Mouse (Mus musculus): ENCODE results near the gene Ercc6l2. TPM values are rescaled to one million over a fixed set of nuclear protein-coding genes. Genes with fewer than 3 reads are reported as not detected.
"Not testable (repeated sequence)": the region's sequence is repeated elsewhere in the genome, so short reads cannot be mapped to it uniquely, and the experiment has no call there.

Ercc6l2 gene
- polyA plus RNA-seq, 1 experiment from 2014 or later: 12.8 TPM

DNA sequence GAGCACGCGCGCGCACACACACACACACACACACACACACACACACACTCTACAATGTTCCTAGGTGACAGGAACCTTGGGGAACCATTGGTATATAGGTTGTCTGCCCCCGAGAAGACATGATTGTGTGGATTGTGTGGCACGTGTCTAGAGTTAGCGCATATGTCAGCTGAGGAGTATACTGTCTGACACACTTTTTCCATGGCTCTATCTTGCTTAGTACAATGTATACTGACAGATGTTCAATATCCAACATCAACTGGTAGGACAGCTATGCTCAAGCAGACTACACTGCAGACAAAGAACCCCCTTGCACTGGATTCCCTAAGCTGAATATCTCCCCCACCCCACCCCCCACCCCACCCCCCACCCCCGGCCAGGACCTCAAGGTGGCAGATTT, 101.5 kb downstream of the Ercc6l2 start:
- H3K4me1 ChIP-seq: peaks cover 43% of the 10 kb centered on the region
- H3K9ac ChIP-seq: no peak overlapping the region
- peak overlapping the region; percentile 73; the same call in 1 of the 2 replicates for H3K27ac ChIP-seq (replicated peaks)
- WGBS: 78% methylated on average over 8 of the region's 8 CpGs
- H3K9me3 ChIP-seq: no peaks in the 10 kb centered on the region
- H3K4me2 ChIP-seq: no peak overlapping the region
- H3K4me3 ChIP-seq: no peak overlapping the region
- no peaks in the 10 kb centered on the region for H3K27me3 ChIP-seq (replicated peaks)
- no peaks in the 10 kb centered on the region for H3K36me3 ChIP-seq
- ATAC-seq (ENCODE audit: extremely low read depth, insufficient number of reproducible peaks, low FRiP score, low TSS enrichment): no peak

GRCm38 (mm10) chr13:63917198-63917767, 102.2 kb downstream of the Ercc6l2 start:
- Histone ChIP-seq H3K27me3 (replicated peaks) (no peaks in the 10 kb centered on the region), H3K4me3 (no peak overlapping the region), H3K27ac (replicated peaks) (peak overlapping the region; percentile 73), H3K9me3 (peaks cover 3% of the 10 kb centered on the region; the same call in 1 of the 2 replicates), H3K9ac (peak overlapping the region; percentile 40), H3K36me3 (no peaks in the 10 kb centered on the region), H3K4me1 (peaks cover 36% of the 10 kb centered on the region), H3K4me2 (peak overlapping the region; percentile 52)
- WGBS: 26% methylated on average over 11 of the region's 11 CpGs
- ATAC-seq (ENCODE audit: extremely low read depth, insufficient number of reproducible peaks, low FRiP score, low TSS enrichment): no peak

DNA sequence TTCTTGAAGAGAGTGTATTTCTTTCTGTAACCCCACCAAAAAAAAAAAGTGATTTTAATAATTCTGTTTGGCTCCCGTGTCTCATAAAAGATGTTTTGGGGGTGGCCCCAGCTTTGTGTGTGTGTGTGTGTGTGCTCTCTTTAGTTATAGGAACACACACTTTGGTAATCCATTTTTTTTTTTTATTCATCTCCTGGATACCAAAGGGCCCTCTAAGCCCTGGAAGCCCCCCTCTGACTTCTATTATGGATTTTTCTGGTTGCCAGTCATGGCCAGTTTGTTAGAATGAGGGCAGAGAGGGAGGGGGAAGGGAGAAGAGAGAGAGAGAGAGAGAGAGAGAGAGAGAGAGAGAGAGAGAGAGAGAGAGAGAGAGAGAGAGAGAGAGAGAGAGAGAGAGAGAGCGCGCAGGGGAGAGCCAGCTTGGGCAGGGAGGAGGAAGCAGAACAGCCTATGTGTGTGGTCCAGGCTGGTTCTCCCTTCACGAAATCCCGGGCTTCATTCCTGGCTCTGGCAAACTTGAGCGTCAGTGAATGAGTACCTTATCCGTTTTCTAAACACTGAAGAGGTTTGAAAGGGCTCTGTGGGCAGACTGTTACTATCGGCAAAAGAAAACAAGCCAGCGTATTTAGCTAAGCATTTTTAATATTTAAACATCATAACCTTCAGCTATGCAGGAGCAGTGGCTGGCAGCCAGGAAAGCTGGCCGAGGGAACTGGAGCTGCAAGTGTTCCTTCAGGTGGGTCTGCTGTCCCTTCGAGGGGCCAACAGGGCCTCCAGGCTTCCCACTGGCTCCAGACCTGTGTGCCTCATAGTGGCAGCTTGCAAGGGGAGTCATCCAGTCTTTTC, 103.0 kb downstream of the Ercc6l2 start:
- H3K9me3 ChIP-seq: peaks cover 3% of the 10 kb centered on the region; the same call in 1 of the 2 replicates
- 19% methylated on average over 11 of the region's 11 CpGs for WGBS
- H3K27me3 ChIP-seq (replicated peaks): no peaks in the 10 kb centered on the region
- H3K36me3 ChIP-seq: no peaks in the 10 kb centered on the region
- peak overlapping the region; percentile 44 for H3K9ac ChIP-seq
- H3K4me1 ChIP-seq: peaks cover 34% of the 10 kb centered on the region
- peak overlapping the region; percentile 73 for H3K27ac ChIP-seq (replicated peaks)
- H3K4me2 ChIP-seq: peak overlapping the region; percentile 52
- no peak for ATAC-seq (ENCODE audit: extremely low read depth, insufficient number of reproducible peaks, low FRiP score, low TSS enrichment)
- peak overlapping the region; percentile 9 for H3K4me3 ChIP-seq

DNA sequence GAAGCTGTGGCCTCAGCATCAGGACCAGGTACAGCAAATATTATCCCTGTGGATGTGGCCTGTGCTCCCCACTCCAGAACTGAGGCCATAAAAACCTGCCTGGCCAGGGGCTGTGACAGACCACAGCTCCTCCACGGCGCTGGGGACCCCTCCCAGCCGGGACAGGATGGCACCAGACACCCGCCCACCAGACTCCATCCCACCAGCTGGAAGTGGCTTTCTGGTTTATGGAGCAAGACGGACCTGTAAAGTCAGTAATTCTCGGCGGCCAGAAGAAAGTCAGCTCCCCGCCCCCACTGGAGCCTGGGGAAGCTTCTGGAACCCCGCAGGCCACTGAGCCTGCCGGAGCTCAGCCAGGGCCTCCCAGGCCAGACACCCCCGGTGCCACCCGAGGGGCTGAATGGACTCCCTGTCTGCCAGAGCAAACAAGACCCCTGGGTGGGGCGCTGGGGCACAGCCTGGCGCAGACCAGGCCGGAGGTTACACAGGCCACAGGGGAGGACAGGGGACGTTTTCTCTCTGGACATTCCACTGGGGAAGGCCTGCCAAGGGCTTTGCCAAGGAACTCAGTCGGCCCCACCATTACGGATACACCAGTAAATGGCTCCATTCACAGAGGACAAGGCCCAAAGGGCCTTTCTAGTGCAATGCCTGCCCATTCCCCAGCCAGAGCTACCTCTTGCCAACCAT, 103.8 kb downstream of the Ercc6l2 start:
- no peak for ATAC-seq (ENCODE audit: extremely low read depth, insufficient number of reproducible peaks, low FRiP score, low TSS enrichment)
- no peaks in the 10 kb centered on the region for H3K27me3 ChIP-seq (replicated peaks)

DNA sequence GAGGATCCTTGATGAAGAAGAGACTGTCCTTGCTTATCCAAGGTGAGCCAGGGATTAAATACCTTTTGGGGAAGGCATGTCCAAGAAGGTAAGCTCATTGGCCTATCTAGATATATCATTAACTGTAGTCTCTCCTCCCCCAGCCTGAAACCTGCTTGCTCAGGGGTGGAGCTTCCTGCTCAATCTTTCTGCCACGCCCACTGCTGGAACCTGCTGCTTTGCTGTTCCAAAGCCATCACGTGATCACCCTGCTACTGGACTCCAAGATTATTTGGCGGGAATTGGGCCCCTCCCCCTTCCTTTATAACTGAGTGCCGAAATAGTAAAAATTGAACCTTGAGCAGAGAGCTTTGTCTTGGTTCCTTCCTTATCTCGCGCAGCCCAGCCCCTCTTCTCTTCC, 109.0 kb downstream of the Ercc6l2 start:
- 75% methylated on average over 5 of the region's 6 CpGs for WGBS
- peaks cover 14% of the 10 kb centered on the region for H3K4me1 ChIP-seq
- ATAC-seq (ENCODE audit: extremely low read depth, insufficient number of reproducible peaks, low FRiP score, low TSS enrichment); H3K27ac ChIP-seq (replicated peaks); H3K27me3 ChIP-seq (replicated peaks); H3K36me3 ChIP-seq; H3K4me3 ChIP-seq; H3K4me2 ChIP-seq; H3K9me3 ChIP-seq; H3K9ac ChIP-seq: not testable (repeated sequence)

More for the DNA sequence above, 103.8 kb downstream of the Ercc6l2 start:
- Histone ChIP-seq H3K4me3 (no peak overlapping the region), H3K9me3 (peaks cover 3% of the 10 kb centered on the region; the same call in 1 of the 2 replicates), H3K9ac (peak overlapping the region; percentile 44; the same call in 1 of the 2 replicates), H3K4me2 (peak overlapping the region; percentile 52), H3K4me1 (peaks cover 34% of the 10 kb centered on the region), H3K36me3 (no peaks in the 10 kb centered on the region), H3K27ac (replicated peaks) (peak overlapping the region; percentile 73)
- 59% methylated on average over 18 of the region's 18 CpGs for WGBS

GRCm38 (mm10) chr13:63927326-63927725, 112.3 kb downstream of the Ercc6l2 start:
- no peak for ATAC-seq (ENCODE audit: extremely low read depth, insufficient number of reproducible peaks, low FRiP score, low TSS enrichment)
- H3K27ac ChIP-seq (replicated peaks): no peak overlapping the region
- 39% methylated on average over 4 of the region's 4 CpGs for WGBS

GRCm38 (mm10) chr13:63929351-63929750, 114.3 kb downstream of the Ercc6l2 start:
- Histone ChIP-seq H3K4me2 (no peak overlapping the region), H3K9ac (peak overlapping the region; percentile 47; the same call in 1 of the 2 replicates), H3K27me3 (replicated peaks) (no peaks in the 10 kb centered on the region), H3K27ac (replicated peaks) (peak overlapping the region; percentile 30; the same call in 1 of the 2 replicates), H3K9me3 (no peaks in the 10 kb centered on the region), H3K4me3 (no peak overlapping the region), H3K4me1 (peaks cover 25% of the 10 kb centered on the region), H3K36me3 (no peaks in the 10 kb centered on the region)
- WGBS: 11% methylated on average over 1 of the region's 1 CpGs
- ATAC-seq (ENCODE audit: extremely low read depth, insufficient number of reproducible peaks, low FRiP score, low TSS enrichment): peak; percentile 45

More at GRCm38 (mm10) chr13:63927326-63927725, 112.3 kb downstream of the Ercc6l2 start:
- Histone ChIP-seq H3K4me2 (no peak overlapping the region), H3K9me3 (no peaks in the 10 kb centered on the region), H3K4me3 (no peak overlapping the region), H3K36me3 (no peaks in the 10 kb centered on the region), H3K4me1 (peaks cover 23% of the 10 kb centered on the region), H3K9ac (0 out of 2 replicates have a peak overlapping the region, but pooled peaks have one; percentile 24), H3K27me3 (replicated peaks) (no peaks in the 10 kb centered on the region)

DNA sequence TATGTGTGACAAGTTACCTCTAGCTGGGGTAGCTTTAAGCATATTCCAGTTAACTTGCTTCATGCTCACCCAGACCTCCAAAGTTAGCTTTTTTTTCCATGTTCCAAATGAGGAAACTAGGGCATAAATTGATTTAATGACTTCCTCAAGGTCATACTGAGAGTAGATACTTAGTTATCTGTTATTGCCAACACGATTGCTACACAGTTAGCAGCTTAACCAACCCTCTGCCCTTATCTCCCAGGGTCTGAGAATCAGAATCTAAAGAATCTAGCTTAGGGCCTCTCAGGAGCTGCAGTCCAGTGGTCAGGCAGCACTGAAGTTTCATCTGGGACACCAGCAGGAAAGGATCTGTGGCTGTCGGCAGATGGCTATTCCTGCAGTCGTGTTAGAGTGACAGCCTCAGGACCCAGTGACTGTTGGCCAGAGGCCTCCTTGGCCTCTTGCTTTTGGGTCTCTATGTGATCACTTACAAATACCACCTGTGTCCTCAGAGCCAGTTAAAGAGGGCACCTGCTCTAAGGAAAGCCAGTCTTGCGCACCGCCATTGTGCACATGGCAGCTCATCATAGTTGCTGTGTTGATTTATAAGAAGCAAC, 115.0 kb downstream of the Ercc6l2 start:
- Histone ChIP-seq H3K9ac (no peak overlapping the region), H3K9me3 (no peaks in the 10 kb centered on the region), H3K27me3 (replicated peaks) (no peaks in the 10 kb centered on the region), H3K4me3 (no peak overlapping the region), H3K27ac (replicated peaks) (no peak overlapping the region; the same call in 1 of the 2 replicates), H3K4me2 (no peak overlapping the region), H3K4me1 (peaks cover 32% of the 10 kb centered on the region), H3K36me3 (no peaks in the 10 kb centered on the region)
- 44% methylated on average over 5 of the region's 5 CpGs for WGBS
- ATAC-seq (ENCODE audit: extremely low read depth, insufficient number of reproducible peaks, low FRiP score, low TSS enrichment): no peak

GRCm38 (mm10) chr13:63930525-63930924, 115.5 kb downstream of the Ercc6l2 start:
- 74% methylated on average over 10 of the region's 10 CpGs for WGBS
- H3K4me3 ChIP-seq: no peak overlapping the region
- H3K27ac ChIP-seq (replicated peaks): no peak overlapping the region
- H3K9ac ChIP-seq: no peak overlapping the region
- no peaks in the 10 kb centered on the region for H3K27me3 ChIP-seq (replicated peaks)
- H3K36me3 ChIP-seq: no peaks in the 10 kb centered on the region
- ATAC-seq (ENCODE audit: extremely low read depth, insufficient number of reproducible peaks, low FRiP score, low TSS enrichment): no peak
- peaks cover 34% of the 10 kb centered on the region for H3K4me1 ChIP-seq
- H3K9me3 ChIP-seq: no peaks in the 10 kb centered on the region
- no peak overlapping the region for H3K4me2 ChIP-seq

- Histone ChIP-seq H3K27me3 (replicated peaks) (no peaks in the 10 kb centered on the region), H3K9me3 (no peaks in the 10 kb centered on the region), H3K36me3 (no peaks in the 10 kb centered on the region), H3K9ac (no peak overlapping the region), H3K4me2 (no peak overlapping the region), H3K4me1 (peaks cover 30% of the 10 kb centered on the region), H3K27ac (replicated peaks) (no peak overlapping the region), H3K4me3 (no peak overlapping the region)
- no peak for ATAC-seq (ENCODE audit: extremely low read depth, insufficient number of reproducible peaks, low FRiP score, low TSS enrichment)
- 53% methylated on average over 9 of the region's 9 CpGs for WGBS
These were observed 121.3 kb downstream of the Ercc6l2 start for GRCm38 (mm10) chr13:63936369-63936768.

DNA sequence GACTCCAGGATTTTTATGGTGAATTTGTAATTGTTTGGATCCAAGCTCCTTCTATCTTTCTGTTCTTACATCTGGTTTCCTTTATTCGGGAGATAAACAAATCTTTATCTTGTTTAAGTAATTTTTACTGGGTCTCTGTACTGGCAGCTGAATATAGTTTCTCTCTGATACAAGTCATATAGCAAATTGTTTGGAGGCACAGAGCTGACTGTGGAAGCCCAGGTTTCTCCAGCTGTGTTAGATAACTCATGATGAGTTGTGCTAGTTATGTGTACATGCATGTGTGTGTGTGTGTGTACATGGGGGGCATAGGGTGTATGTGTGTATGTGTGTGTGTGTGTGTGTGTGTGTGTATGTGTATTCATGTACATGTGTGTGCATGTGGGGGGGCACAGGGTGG, 125.2 kb downstream of the Ercc6l2 start:
- Histone ChIP-seq H3K9me3 (no peaks in the 10 kb centered on the region), H3K9ac (no peak overlapping the region), H3K4me3 (no peak overlapping the region), H3K27ac (replicated peaks) (0 out of 2 replicates have a peak overlapping the region, but pooled peaks have one; percentile 29), H3K4me1 (peaks cover 30% of the 10 kb centered on the region), H3K36me3 (no peaks in the 10 kb centered on the region), H3K27me3 (replicated peaks) (no peaks in the 10 kb centered on the region), H3K4me2 (no peak overlapping the region)
- ATAC-seq (ENCODE audit: extremely low read depth, insufficient number of reproducible peaks, low FRiP score, low TSS enrichment): no peak
- 59% methylated on average over 1 of the region's 1 CpGs for WGBS

All from heart, embryonic 13.5 days (tissue).